Mouse (Mus musculus) neural tube, embryonic 14.5 days (tissue): ENCODE data around the gene Rnf183. TPM values are rescaled to one million over a fixed set of nuclear protein-coding genes. Genes with fewer than 3 reads are reported as not detected.

Source experiments
- polyA plus RNA-seq: library from polyadenylated mRNA; unstranded; fragments of >200 nt; fragmentation: Nextera tagmentation; extraction: Ambion mirVana; gene quantifications from 2 replicates; pipeline ENCODE4 v1.2.1, GENCODE M21; 2014

Gene Rnf183
- polyA plus RNA-seq, 1 experiment from 2014 or later = 0.19 TPM

Other genes with a start within 250 kb of the Rnf183 start
- gene Zfp37, start 204.2 kb downstream of the Rnf183 start, polyA plus RNA-seq = 38.7 and 40.8 TPM in 2 replicates
- gene Slc31a2, start 172.7 kb downstream of the Rnf183 start, polyA plus RNA-seq = 10.9 and 17.5 TPM in 2 replicates
- 24.1 and 26.7 TPM in 2 replicates for gene Fkbp15, start 74.7 kb downstream of the Rnf183 start, polyA plus RNA-seq
- 26.3 and 32.1 TPM in 2 replicates for gene Slc31a1, start 74.5 kb downstream of the Rnf183 start, polyA plus RNA-seq
- 77.1 and 85.8 TPM in 2 replicates for gene Cdc26, start 26.6 kb downstream of the Rnf183 start, polyA plus RNA-seq
- 15.3 and 18.4 TPM in 2 replicates for gene Prpf4, start 26.5 kb downstream of the Rnf183 start, polyA plus RNA-seq
- 10.2 and 11.8 TPM in 2 replicates for gene Wdr31, start 35.6 kb upstream of the Rnf183 start, polyA plus RNA-seq
- gene Bspry, start 44.8 kb upstream of the Rnf183 start, polyA plus RNA-seq = 0.60 and 0.91 TPM in 2 replicates
- 13.6 and 15.6 TPM in 2 replicates for gene Hdhd3, start 68.2 kb upstream of the Rnf183 start, polyA plus RNA-seq
- 69.9 and 79.0 TPM in 2 replicates for gene Alad, start 84.7 kb upstream of the Rnf183 start, polyA plus RNA-seq
- gene Pole3, start 89.8 kb upstream of the Rnf183 start, polyA plus RNA-seq = 50.7 and 52.7 TPM in 2 replicates
- gene 4933430I17Rik, start 90.1 kb upstream of the Rnf183 start, polyA plus RNA-seq = 1.2 and 1.3 TPM in 2 replicates
- gene Rgs3, start 124.6 kb upstream of the Rnf183 start, polyA plus RNA-seq = 30.1 and 32.5 TPM in 2 replicates